Mouse (Mus musculus): Measurements from ENCODE around the gene Lamtor1.

- TF ChIP-seq CTCF (IDR thresholded peaks at IDR 0.05; ENCODE audit: low read depth, low read length) (no peak), TAL1 (conservative IDR thresholded peaks at IDR 0.05; ENCODE audit: low read depth, low read length) (no peak), POLR2AphosphoS5 (IDR thresholded peaks at IDR 0.05; ENCODE audit: insufficient replicate concordance, low read depth, low read length) (no peak), GATA1 (IDR thresholded peaks at IDR 0.05; ENCODE audit: borderline replicate concordance, low read length) (no peak), GATA2 (IDR thresholded peaks at IDR 0.05; ENCODE audit: borderline replicate concordance, low read depth, low read length) (no peak)
Observed at GRCm38 (mm10) chr7:101896104-101897066, 9.3 kb upstream of the Lamtor1 start.

Data from G1E (cell line).